Mouse (Mus musculus): ENCODE measurements around the gene Trim59. TPM values are rescaled to one million over a fixed set of nuclear protein-coding genes. Genes with fewer than 3 reads are reported as not detected.
"Not testable (repeated sequence)": the region's sequence is repeated elsewhere in the genome, so short reads cannot be mapped to it uniquely, and the experiment has no call there.

Trim59 gene
- polyA plus RNA-seq, 1 experiment from 2014 or later = 38.2 TPM

GRCm38 (mm10) chr3:69018635-69019034 lies 25.9 kb downstream of the Trim59 start:
- not testable (repeated sequence) for H3K4me1 ChIP-seq (replicated peaks; ENCODE audit: control insufficient read depth, insufficient read depth, low read length); H3K4me2 ChIP-seq (replicated peaks); H3K27ac ChIP-seq; H3K9me3 ChIP-seq (ENCODE audit: control insufficient read depth, low read length); H3K9ac ChIP-seq; H3K27me3 ChIP-seq (ENCODE audit: control insufficient read depth, insufficient read depth, low read length); H3K4me3 ChIP-seq (replicated peaks; ENCODE audit: low read length); DNase-seq (ENCODE audit: low spot score); ATAC-seq (ENCODE audit: low FRiP score)
- peaks cover 27% of the 10 kb centered on the region for H3K36me3 ChIP-seq (replicated peaks; ENCODE audit: control insufficient read depth, insufficient read depth)
- WGBS = 96% methylated on average over 2 of the region's 2 CpGs

- DNase-seq (ENCODE audit: low spot score) (no peak), ATAC-seq (ENCODE audit: low FRiP score) (no peak)
- Histone ChIP-seq H3K4me3 (replicated peaks; ENCODE audit: low read length) (no peak overlapping the region), H3K9me3 (ENCODE audit: control insufficient read depth, low read length) (no peaks in the 10 kb centered on the region), H3K36me3 (replicated peaks; ENCODE audit: control insufficient read depth, insufficient read depth) (peaks cover 26% of the 10 kb centered on the region), H3K4me1 (replicated peaks; ENCODE audit: control insufficient read depth, insufficient read depth, low read length) (no peaks in the 10 kb centered on the region), H3K27ac (no peak overlapping the region), H3K9ac (no peak overlapping the region), H3K27me3 (ENCODE audit: control insufficient read depth, insufficient read depth, low read length) (no peaks in the 10 kb centered on the region), H3K4me2 (replicated peaks) (no peak overlapping the region)
- 90% methylated on average over 3 of the region's 3 CpGs for WGBS
These were observed 27.4 kb downstream of the Trim59 start for GRCm38 (mm10) chr3:69017181-69017580.

- DNase-seq (ENCODE audit: low spot score) (no peak), ATAC-seq (ENCODE audit: low FRiP score) (no peak)
- whole genome bisulfite sequencing = 91% methylated on average over 2 of the region's 2 CpGs
These were observed 35.7 kb downstream of the Trim59 start for GRCm38 (mm10) chr3:69008873-69009272.

DNA sequence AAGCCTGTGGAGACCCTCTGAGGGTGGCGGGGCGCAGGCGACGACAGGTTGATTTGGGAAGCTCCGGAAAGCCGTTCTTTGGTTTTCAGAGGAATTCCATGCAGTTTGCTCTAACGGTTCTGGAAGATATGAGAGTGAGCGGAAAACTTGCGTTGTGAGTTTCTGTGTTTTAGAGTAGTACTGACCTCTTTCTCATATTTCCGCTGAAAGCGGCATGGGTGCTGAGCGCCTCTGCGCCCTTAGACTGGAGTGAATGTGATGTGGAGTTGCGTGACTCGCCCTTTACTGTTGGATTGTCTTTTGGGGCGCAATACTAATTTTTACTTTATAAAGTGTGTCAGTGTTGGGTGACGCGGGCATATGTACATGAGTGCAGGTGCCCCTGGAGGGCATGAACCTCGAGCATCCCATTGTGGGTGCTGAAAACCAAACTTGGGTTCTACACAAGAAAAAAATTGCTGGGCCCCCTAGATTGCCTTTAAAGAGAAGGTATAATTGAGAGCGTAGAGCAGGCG lies 38.3 kb downstream of the Trim59 start:
- Histone ChIP-seq H3K36me3 (replicated peaks; ENCODE audit: control insufficient read depth, insufficient read depth) (no peaks in the 10 kb centered on the region), H3K27ac (peak overlapping the region; percentile 73; the same call in 1 of the 2 replicates), H3K9me3 (ENCODE audit: control insufficient read depth, low read length) (no peaks in the 10 kb centered on the region), H3K4me1 (replicated peaks; ENCODE audit: control insufficient read depth, insufficient read depth, low read length) (no peaks in the 10 kb centered on the region; the same call in 1 of the 2 replicates), H3K9ac (peak overlapping the region; percentile 64), H3K4me2 (replicated peaks) (peak overlapping the region; percentile 96), H3K4me3 (replicated peaks; ENCODE audit: low read length) (peak overlapping the region; percentile 67), H3K27me3 (ENCODE audit: control insufficient read depth, insufficient read depth, low read length) (no peaks in the 10 kb centered on the region)
- no peak for DNase-seq (ENCODE audit: low spot score)
- WGBS = 8% methylated on average over 21 of the region's 21 CpGs
- ATAC-seq (ENCODE audit: low FRiP score) = no peak

More at GRCm38 (mm10) chr3:69008873-69009272, 35.7 kb downstream of the Trim59 start:
- Histone ChIP-seq H3K4me1 (replicated peaks; ENCODE audit: control insufficient read depth, insufficient read depth, low read length) (no peaks in the 10 kb centered on the region; the same call in 1 of the 2 replicates), H3K9ac (no peak overlapping the region), H3K27ac (no peak overlapping the region), H3K4me2 (replicated peaks) (no peak overlapping the region), H3K27me3 (ENCODE audit: control insufficient read depth, insufficient read depth, low read length) (no peaks in the 10 kb centered on the region), H3K4me3 (replicated peaks; ENCODE audit: low read length) (no peak overlapping the region), H3K36me3 (replicated peaks; ENCODE audit: control insufficient read depth, insufficient read depth) (no peaks in the 10 kb centered on the region), H3K9me3 (ENCODE audit: control insufficient read depth, low read length) (no peaks in the 10 kb centered on the region)

DNA sequence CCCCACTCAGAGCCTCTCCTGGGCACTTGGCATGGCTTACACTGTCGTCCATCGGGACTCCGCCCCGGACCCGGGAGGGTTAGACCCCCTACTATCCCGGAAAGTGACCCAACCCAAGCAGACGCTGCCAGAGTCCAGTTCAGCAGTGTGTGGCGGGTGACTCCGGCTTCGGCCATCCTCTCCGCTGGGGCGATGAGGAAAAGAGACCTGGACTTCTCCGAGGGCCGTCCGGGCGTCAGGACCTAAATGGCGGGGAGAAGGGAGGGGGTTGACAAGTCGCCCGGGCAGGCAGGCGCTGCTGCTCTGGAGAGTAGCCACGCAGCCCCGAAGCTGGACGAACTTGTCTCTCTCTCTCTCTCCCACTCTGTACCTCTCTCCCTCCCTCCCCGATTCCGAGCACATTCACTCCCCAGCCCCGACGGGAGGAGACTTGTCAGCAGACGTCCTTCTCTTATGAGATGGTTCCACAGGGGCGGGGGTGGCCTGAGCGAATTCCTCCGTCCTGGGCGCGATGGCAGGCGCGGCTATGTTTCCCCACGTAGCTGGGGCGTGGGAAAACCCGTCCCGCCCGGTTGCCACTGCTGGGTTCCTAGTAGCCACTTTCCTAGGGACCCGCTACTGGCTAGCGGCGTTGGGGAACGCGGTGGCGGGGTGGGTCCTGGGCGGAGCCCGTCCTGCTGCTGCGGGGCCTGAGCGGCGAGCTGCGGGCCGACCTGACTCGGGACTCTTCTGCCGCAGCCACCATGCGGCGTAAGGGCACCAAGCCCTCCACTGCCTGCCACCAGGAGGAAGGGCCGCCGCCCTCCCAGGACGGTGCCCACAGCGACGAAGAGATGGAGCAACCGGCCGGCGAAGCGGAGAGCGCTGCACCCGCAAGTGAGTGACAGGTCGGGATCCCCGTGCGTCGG lies 39.0 kb downstream of the Trim59 start:
- under 1% methylated on average over 72 of the region's 72 CpGs for WGBS

GRCm38 (mm10) chr3:69004437-69005337 lies 39.9 kb downstream of the Trim59 start, which contains the start of the genes Ift80 and Smc4:
Gene Ift80 (minus strand): TSS chr3:69004570.
Gene Smc4 (plus strand): TSS chr3:69004738.
- H3K36me3 ChIP-seq (replicated peaks; ENCODE audit: control insufficient read depth, insufficient read depth) = no peaks in the 10 kb centered on the region
- H3K27me3 ChIP-seq (ENCODE audit: control insufficient read depth, insufficient read depth, low read length) = no peaks in the 10 kb centered on the region
- WGBS = under 1% methylated on average over 76 of the region's 76 CpGs
- DNase-seq (ENCODE audit: low spot score) = peak; percentile 99
- H3K27ac ChIP-seq = peak within 1 kb of the TSS; percentile 73
- peak; percentile 98 for ATAC-seq (ENCODE audit: low FRiP score)
- no peaks in the 10 kb centered on the region for H3K9me3 ChIP-seq (ENCODE audit: control insufficient read depth, low read length)
- no peaks in the 10 kb centered on the region; the same call in 1 of the 2 replicates for H3K4me1 ChIP-seq (replicated peaks; ENCODE audit: control insufficient read depth, insufficient read depth, low read length)
- peak within 1 kb of the TSS; percentile 96 for H3K4me2 ChIP-seq (replicated peaks)
- H3K9ac ChIP-seq = peak within 1 kb of the TSS; percentile 64
- peak within 1 kb of the TSS; percentile 67 for H3K4me3 ChIP-seq (replicated peaks; ENCODE audit: low read length)

More for the DNA sequence above, 39.0 kb downstream of the Trim59 start:
- Histone ChIP-seq H3K4me3 (replicated peaks; ENCODE audit: low read length) (peak overlapping the region; percentile 67), H3K27me3 (ENCODE audit: control insufficient read depth, insufficient read depth, low read length) (no peaks in the 10 kb centered on the region), H3K4me2 (replicated peaks) (peak overlapping the region; percentile 96), H3K9ac (peak overlapping the region; percentile 64), H3K36me3 (replicated peaks; ENCODE audit: control insufficient read depth, insufficient read depth) (no peaks in the 10 kb centered on the region), H3K27ac (peak overlapping the region; percentile 73), H3K4me1 (replicated peaks; ENCODE audit: control insufficient read depth, insufficient read depth, low read length) (no peaks in the 10 kb centered on the region; the same call in 1 of the 2 replicates), H3K9me3 (ENCODE audit: control insufficient read depth, low read length) (no peaks in the 10 kb centered on the region)
- ATAC-seq (ENCODE audit: low FRiP score) (peak; percentile 17), DNase-seq (ENCODE audit: low spot score) (no peak)

DNA sequence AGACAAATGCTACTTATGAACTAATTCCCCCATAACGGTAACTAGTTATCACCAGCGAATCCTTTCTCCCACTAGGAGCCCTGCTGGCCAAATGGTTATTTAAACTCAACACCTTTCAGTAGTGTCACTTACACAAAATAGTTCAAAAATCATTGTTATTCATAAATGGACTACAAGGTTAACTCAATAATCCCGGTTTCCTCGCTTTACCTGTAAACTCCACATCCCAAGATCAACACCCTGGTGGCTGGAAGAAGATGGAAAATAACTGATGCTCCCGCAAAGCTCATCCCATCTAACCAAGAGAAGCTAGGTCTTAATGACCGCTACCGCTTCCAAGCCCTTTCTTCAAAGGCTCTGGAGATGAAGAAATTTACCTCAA lies 40.5 kb downstream of the Trim59 start:
- DNase-seq (ENCODE audit: low spot score) = peak; percentile 59
- H3K4me3 ChIP-seq (replicated peaks; ENCODE audit: low read length) = peak overlapping the region; percentile 67
- no peaks in the 10 kb centered on the region for H3K9me3 ChIP-seq (ENCODE audit: control insufficient read depth, low read length)
- no peaks in the 10 kb centered on the region for H3K27me3 ChIP-seq (ENCODE audit: control insufficient read depth, insufficient read depth, low read length)
- peak overlapping the region; percentile 62 for H3K9ac ChIP-seq
- WGBS = 1% methylated on average over 7 of the region's 7 CpGs
- ATAC-seq (ENCODE audit: low FRiP score) = peak; percentile 22; the same call in 1 of the 2 replicates
- peak overlapping the region; percentile 39; the same call in 1 of the 2 replicates for H3K27ac ChIP-seq
- no peaks in the 10 kb centered on the region; the same call in 1 of the 2 replicates for H3K4me1 ChIP-seq (replicated peaks; ENCODE audit: control insufficient read depth, insufficient read depth, low read length)
- H3K36me3 ChIP-seq (replicated peaks; ENCODE audit: control insufficient read depth, insufficient read depth) = no peaks in the 10 kb centered on the region
- H3K4me2 ChIP-seq (replicated peaks) = peak overlapping the region; percentile 63

- no peak overlapping the region for H3K4me3 ChIP-seq (replicated peaks; ENCODE audit: low read length)
- H3K9ac ChIP-seq = no peak overlapping the region
- WGBS = 95% methylated on average over 4 of the region's 4 CpGs
- no peaks in the 10 kb centered on the region for H3K9me3 ChIP-seq (ENCODE audit: control insufficient read depth, low read length)
- H3K4me1 ChIP-seq (replicated peaks; ENCODE audit: control insufficient read depth, insufficient read depth, low read length) = no peaks in the 10 kb centered on the region; the same call in 1 of the 2 replicates
- H3K27ac ChIP-seq = no peak overlapping the region
- no peaks in the 10 kb centered on the region for H3K36me3 ChIP-seq (replicated peaks; ENCODE audit: control insufficient read depth, insufficient read depth)
- H3K27me3 ChIP-seq (ENCODE audit: control insufficient read depth, insufficient read depth, low read length) = no peaks in the 10 kb centered on the region
- DNase-seq (ENCODE audit: low spot score) (no peak), ATAC-seq (ENCODE audit: low FRiP score) (no peak)
- no peak overlapping the region for H3K4me2 ChIP-seq (replicated peaks)
These were observed 41.8 kb downstream of the Trim59 start for GRCm38 (mm10) chr3:69002781-69003180.

Measured in hindbrain, embryonic 14.5 days (tissue).